ENCODE assay signal across 8 mouse cellular contexts in the genomic region with DNA sequence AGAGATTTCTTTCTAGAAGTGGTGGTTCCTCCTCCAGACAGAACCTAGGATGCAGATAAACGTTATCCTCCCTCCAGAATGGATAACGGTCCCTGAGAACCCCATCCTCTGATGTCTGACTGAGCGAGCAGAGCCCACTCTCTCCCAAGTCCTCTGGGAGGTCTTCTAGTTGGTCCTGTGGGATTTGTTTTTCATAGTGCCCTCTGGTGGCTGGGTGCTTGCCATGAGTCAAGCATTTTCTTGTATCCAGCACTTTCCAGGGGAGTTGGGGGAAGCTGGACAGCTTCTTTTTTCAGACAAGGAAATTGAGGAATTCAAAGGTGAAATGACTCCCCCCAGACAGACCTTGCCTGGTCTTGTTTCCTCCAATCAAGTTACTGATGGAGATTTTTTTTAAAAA.
DNase-seq lines count a peak whose midpoint lies in the region; ATAC-seq and TF ChIP-seq lines count a peak whose summit lies in the region.
"Had no signal": no experiment of that assay in that cellular context is flagged by ENCODE, and none has a peak within 500 bp of the region (broad histone marks: within the 10 kb centered on the region; RNA-seq: fewer than 3 reads in every experiment).

No protein-coding gene starts in this region.

- no peaks in the 10 kb centered on the region for H3K9me3 ChIP-seq in intestine, postnatal 0 days (ENCODE audit: control insufficient read depth)
- H3K9me3 ChIP-seq in intestine, embryonic 15.5 days = no peaks in the 10 kb centered on the region
- no peaks in the 10 kb centered on the region for H3K9me3 ChIP-seq in MEL (replicated peaks; ENCODE audit: insufficient read depth, low read length)
- no peaks in the 10 kb centered on the region for H3K9me3 ChIP-seq in hindbrain, postnatal 0 days (ENCODE audit: low read length)
- H3K9me3 ChIP-seq: limb, embryonic 13.5 days had no signal

- no peaks in the 10 kb centered on the region for H3K27me3 ChIP-seq in intestine, postnatal 0 days (replicated peaks; ENCODE audit: control insufficient read depth, insufficient read depth, low read length)
- H3K27me3 ChIP-seq in intestine, embryonic 15.5 days (replicated peaks) = no peaks in the 10 kb centered on the region
- H3K27me3 ChIP-seq in MEL (ENCODE audit: control insufficient read depth in 1 of 2, insufficient read depth in 2 of 2, low read length in 2 of 2) = no peaks in the 10 kb centered on the region
- H3K27me3 ChIP-seq in hindbrain, postnatal 0 days (ENCODE audit: insufficient read depth, low read length) = no peaks in the 10 kb centered on the region
- no peaks in the 10 kb centered on the region for H3K27me3 ChIP-seq in liver, adult 2 months (ENCODE audit: control insufficient read depth, insufficient read depth, low read length)
- no peaks in the 10 kb centered on the region for H3K27me3 ChIP-seq in splenic B cell, adult 2 months (ENCODE audit: control insufficient read depth, insufficient read depth, low read length, poor library complexity, severe bottlenecking)
- H3K27me3 ChIP-seq: limb, embryonic 13.5 days had no signal

- TF ChIP-seq CTCF in intestine, postnatal 0 days (IDR thresholded peaks at IDR 0.05; ENCODE audit: low read depth) = peak; percentile 72
- peak; percentile 49 to 75 (median 66) for TF ChIP-seq CTCF in MEL (IDR thresholded peaks at IDR 0.05 in 2 of 3, conservative IDR thresholded peaks at IDR 0.05 in 1 of 3; ENCODE audit: control insufficient read depth in 1 of 3, insufficient read depth in 1 of 3, low read depth in 2 of 3, low read length in 3 of 3, poor library complexity in 1 of 3, severe bottlenecking in 1 of 3)
- TF ChIP-seq CTCF in hindbrain, postnatal 0 days (IDR thresholded peaks at IDR 0.05; ENCODE audit: low read depth) = peak; percentile 63
- TF ChIP-seq CTCF in liver, adult 2 months (IDR thresholded peaks at IDR 0.05; ENCODE audit: low read depth, low read length) = peak; percentile 19; the same call in 1 of the 2 replicates

- no peak for TF ChIP-seq EP300 in MEL (IDR thresholded peaks at IDR 0.05; ENCODE audit: low read depth in 1 of 2, low read length in 2 of 2)

- H3K79me2 ChIP-seq in MEL (ENCODE audit: control insufficient read depth, insufficient read depth, low read length, poor library complexity) = no peaks in the 10 kb centered on the region
- H3K79me2 ChIP-seq in liver, adult 2 months (ENCODE audit: control insufficient read depth, insufficient read depth, low read length) = no peaks in the 10 kb centered on the region

- no peak overlapping the region for H3K9ac ChIP-seq in intestine, postnatal 0 days (ENCODE audit: low read depth, low read length)
- no peak overlapping the region for H3K9ac ChIP-seq in intestine, embryonic 15.5 days
- no peak overlapping the region for H3K9ac ChIP-seq in MEL (ENCODE audit: control insufficient read depth, low read depth, low read length, poor library complexity, severe bottlenecking)
- no peak overlapping the region for H3K9ac ChIP-seq in hindbrain, postnatal 0 days (replicated peaks; ENCODE audit: low read length)
- H3K9ac ChIP-seq in liver, adult 2 months (ENCODE audit: low read depth, low read length) = no peak overlapping the region
- H3K9ac ChIP-seq: limb, embryonic 13.5 days had no signal

- no peaks in the 10 kb centered on the region for H3K36me3 ChIP-seq in intestine, postnatal 0 days (ENCODE audit: control insufficient read depth, insufficient read depth)
- no peaks in the 10 kb centered on the region for H3K36me3 ChIP-seq in intestine, embryonic 15.5 days
- H3K36me3 ChIP-seq in MEL (ENCODE audit: control insufficient read depth in 1 of 2, insufficient read depth in 2 of 2, low read length in 2 of 2) = no peaks in the 10 kb centered on the region; a peak in 1 of 4 replicates
- no peaks in the 10 kb centered on the region for H3K36me3 ChIP-seq in hindbrain, postnatal 0 days (ENCODE audit: insufficient read depth, low read length)
- no peaks in the 10 kb centered on the region for H3K36me3 ChIP-seq in liver, adult 2 months (ENCODE audit: control insufficient read depth, insufficient read depth, low read length)
- no peaks in the 10 kb centered on the region; the same call in 1 of the 2 replicates for H3K36me3 ChIP-seq in splenic B cell, adult 2 months (ENCODE audit: control insufficient read depth, insufficient read depth, low read length, poor library complexity, severe bottlenecking)
- H3K36me3 ChIP-seq: limb, embryonic 13.5 days had no signal

- no peak for TF ChIP-seq POLR2A in MEL (IDR thresholded peaks at IDR 0.05; ENCODE audit: control insufficient read depth in 1 of 2, insufficient read depth in 1 of 2, low read depth in 1 of 2, low read length in 2 of 2, poor library complexity in 1 of 2)
- TF ChIP-seq POLR2A in liver, adult 2 months (IDR thresholded peaks at IDR 0.05; ENCODE audit: extremely low read depth, insufficient read depth, low read length) = no peak

- ATAC-seq in intestine, postnatal 0 days = no peak
- ATAC-seq in intestine, embryonic 15.5 days = no peak
- ATAC-seq in hindbrain, postnatal 0 days = no peak

- TF ChIP-seq RAD21 in MEL (IDR thresholded peaks at IDR 0.05; ENCODE audit: low read depth, low read length) = peak; percentile 67

- H3K4me2 ChIP-seq in intestine, postnatal 0 days (replicated peaks; ENCODE audit: low read depth) = no peak overlapping the region
- no peak overlapping the region for H3K4me2 ChIP-seq in intestine, embryonic 15.5 days (replicated peaks)
- H3K4me2 ChIP-seq in hindbrain, postnatal 0 days (ENCODE audit: low read depth, low read length) = no peak overlapping the region
- H3K4me2 ChIP-seq: limb, embryonic 13.5 days had no signal

- no peaks in the 10 kb centered on the region for H3K4me1 ChIP-seq in intestine, postnatal 0 days (replicated peaks; ENCODE audit: control insufficient read depth, insufficient read depth, low read length)
- no peaks in the 10 kb centered on the region for H3K4me1 ChIP-seq in intestine, embryonic 15.5 days (replicated peaks)
- H3K4me1 ChIP-seq in MEL (ENCODE audit: control insufficient read depth in 1 of 2, insufficient read depth in 2 of 2, low read length in 2 of 2) = peaks cover 0 to 11% of the 10 kb centered on the region in 2 experiments; a peak in 1 of 4 replicates
- no peaks in the 10 kb centered on the region for H3K4me1 ChIP-seq in hindbrain, postnatal 0 days (ENCODE audit: insufficient read depth, low read length)
- no peaks in the 10 kb centered on the region for H3K4me1 ChIP-seq in liver, adult 2 months (ENCODE audit: control insufficient read depth, insufficient read depth, low read length)

- peak; percentile 72 for DNase-seq in MEL (ENCODE audit: low read depth, low spot score)
- peak; percentile 48 to 72 for DNase-seq in adrenal gland, postnatal 36 days
- DNase-seq in hindbrain, postnatal 0 days (ENCODE audit: low spot score) = peak; percentile 62
- DNase-seq in liver, adult 2 months (ENCODE audit: extremely low read depth, low read depth, low spot score) = peak; percentile 18
- peak; percentile 74 for DNase-seq in splenic B cell, adult 2 months (ENCODE audit: low read depth, low spot score)

- no peak overlapping the region for H3K4me3 ChIP-seq in intestine, postnatal 0 days (ENCODE audit: low read depth, low read length)
- no peak overlapping the region for H3K4me3 ChIP-seq in intestine, embryonic 15.5 days (replicated peaks)
- no peak overlapping the region for H3K4me3 ChIP-seq in MEL (ENCODE audit: control insufficient read depth in 1 of 2, insufficient read depth in 1 of 2, low read depth in 2 of 2, low read length in 2 of 2)
- no peak overlapping the region for H3K4me3 ChIP-seq in hindbrain, postnatal 0 days (ENCODE audit: low read length)
- no peak overlapping the region for H3K4me3 ChIP-seq in liver, adult 2 months (ENCODE audit: insufficient read depth, low read depth, low read length)
- H3K4me3 ChIP-seq: limb, embryonic 13.5 days had no signal

- H3K27ac ChIP-seq in intestine, postnatal 0 days (ENCODE audit: low read depth, low read length) = no peak overlapping the region
- H3K27ac ChIP-seq in intestine, embryonic 15.5 days = no peak overlapping the region
- no peak overlapping the region for H3K27ac ChIP-seq in MEL (ENCODE audit: control insufficient read depth, low read depth, low read length)
- H3K27ac ChIP-seq in hindbrain, postnatal 0 days = no peak overlapping the region
- no peak overlapping the region for H3K27ac ChIP-seq in liver, adult 2 months (replicated peaks; ENCODE audit: insufficient read depth, low read depth, low read length)
- H3K27ac ChIP-seq: limb, embryonic 13.5 days had no signal

- WGBS in intestine, postnatal 0 days = 58% methylated on average over 3 of the region's 3 CpGs
- 50% methylated on average over 3 of the region's 3 CpGs for WGBS in intestine, embryonic 15.5 days
- 58% methylated on average over 3 of the region's 3 CpGs for WGBS in hindbrain, postnatal 0 days
- WGBS in liver, adult 2 months = 52% methylated on average over 3 of the region's 3 CpGs

TF ChIP-seq in MEL, 35 proteins besides CTCF, POLR2A, EP300 and RAD21:
- no peak for TF ChIP-seq GABPA (IDR thresholded peaks at IDR 0.05; ENCODE audit: low read depth, low read length)
- TF ChIP-seq KAT2A (conservative IDR thresholded peaks at IDR 0.05; ENCODE audit: low read depth, low read length) = no peak
- TF ChIP-seq SMC3 (IDR thresholded peaks at IDR 0.05; ENCODE audit: low read depth, low read length) = peak; percentile 96
- no peak for TF ChIP-seq MAZ (IDR thresholded peaks at IDR 0.05; ENCODE audit: low read depth, low read length)
- no peak for TF ChIP-seq TCF12 (IDR thresholded peaks at IDR 0.05; ENCODE audit: low read depth, low read length)
- peak; percentile 79 for TF ChIP-seq ZC3H11A (IDR thresholded peaks at IDR 0.05; ENCODE audit: low read depth, low read length)
- TF ChIP-seq NRF1 (IDR thresholded peaks at IDR 0.05; ENCODE audit: insufficient read depth, low read depth, low read length, poor library complexity, severe bottlenecking) = no peak
- no peak for TF ChIP-seq ETS1 (IDR thresholded peaks at IDR 0.05; ENCODE audit: low read depth, low read length)
- TF ChIP-seq RCOR1 (IDR thresholded peaks at IDR 0.05; ENCODE audit: low read depth, low read length) = no peak
- TF ChIP-seq POLR2AphosphoS2 (IDR thresholded peaks at IDR 0.05; ENCODE audit: low read length) = no peak

Comparison
In these comparisons a context has a peak if more than half of its experiments do, and no peak if none do; other contexts are left out.
1. CTCF ChIP-seq: peak in every context shown above with its lines; median percentile 72 in intestine, postnatal 0 days; 66 in MEL; 63 in hindbrain, postnatal 0 days; 19 in liver, adult 2 months.
2. DNase-seq: peak in every context shown above with its lines; median percentile 74 in splenic B cell, adult 2 months; 72 in MEL; 62 in hindbrain, postnatal 0 days; 60 in adrenal gland, postnatal 36 days; 18 in liver, adult 2 months.